Mouse (Mus musculus) neural tube, embryonic 11.5 days (tissue): Measurements from ENCODE around the gene Drp2. TPM values are rescaled to one million over a fixed set of nuclear protein-coding genes. Genes with fewer than 3 reads are reported as not detected.

Experiments
- ATAC-seq: fragments of 200-750 bp; cut with Nextera tagmentation; 2 replicates; pipeline ENCODE4 v1.8.0; 2017; ENCODE audit warnings: moderate number of reproducible peaks, mild to moderate bottlenecking, moderate TSS enrichment, moderate library complexity; ENCODE audit not compliant: insufficient read depth, low FRiP score, low TSS enrichment
- DNase-seq: peaks from one replicate; pipeline ENCODE4 v3.0.0-alpha.2; 2015; ENCODE audit warnings: low spot score
- H3K27ac ChIP-seq: fragments of 300-500 bp; sonication (generic); 2 replicates; pipeline ENCODE4 v1.5.1; 2014; ENCODE audit warnings: low read depth, mild to moderate bottlenecking, low read length
- H3K27me3 ChIP-seq: fragments of 300-500 bp; sonication (generic); 2 replicates; pipeline ENCODE4 v1.6.1; 2014; ENCODE audit warnings: mild to moderate bottlenecking, low read length, mixed read lengths; ENCODE audit not compliant: control insufficient read depth, insufficient read depth
- H3K36me3 ChIP-seq: fragments of 300-500 bp; sonication (generic); 2 replicates; pipeline ENCODE4 v1.6.1; 2014; ENCODE audit warnings: mild to moderate bottlenecking, low read length, moderate library complexity, mixed read lengths; ENCODE audit not compliant: control insufficient read depth, insufficient read depth
- H3K4me1 ChIP-seq: fragments of 300-500 bp; sonication (generic); 2 replicates; pipeline ENCODE4 v1.6.1; 2014; ENCODE audit warnings: low read length, mixed read lengths; ENCODE audit not compliant: control insufficient read depth, insufficient read depth
- H3K4me2 ChIP-seq: fragments of 300-500 bp; sonication (generic); 2 replicates; pipeline ENCODE4 v1.6.1; 2014; ENCODE audit warnings: low read depth, mild to moderate bottlenecking, moderate library complexity
- H3K4me3 ChIP-seq: fragments of 300-500 bp; sonication (generic); 2 replicates; pipeline ENCODE4 v1.5.1; 2014; ENCODE audit warnings: low read depth, low read length
- H3K9ac ChIP-seq: fragments of 300-500 bp; sonication (generic); 2 replicates; pipeline ENCODE4 v1.6.1; 2014; ENCODE audit warnings: mild to moderate bottlenecking, low read length
- H3K9me3 ChIP-seq: fragments of 300-500 bp; sonication (generic); 2 replicates; pipeline ENCODE4 v1.6.1; 2016; ENCODE audit warnings: low read length; ENCODE audit not compliant: control insufficient read depth
- WGBS: fragments of 180-500 bp; shearing (Covaris S2); extraction: QIAGEN DNeasy Blood & Tissue Kit; methylation state at CpG from one replicate; pipeline ENCODE4 v1.1.7; 2014; 5-methylcytosine and 5-hydroxymethylcytosine counted together
- polyA plus RNA-seq: library from polyadenylated mRNA; unstranded; fragments of >200 nt; fragmentation: Nextera tagmentation; extraction: Ambion mirVana; gene quantifications from 2 replicates; pipeline ENCODE4 v1.2.1, GENCODE M21; 2014

The Drp2 gene
- polyA plus RNA-seq, 1 experiment from 2014 or later, result 7.3 TPM

- DNase-seq, result peak; percentile 28
- ATAC-seq, result peak; percentile 76
- 24% methylated on average over 12 of the region's 14 CpGs for WGBS
- Histone ChIP-seq H3K36me3 (no peaks in the 10 kb centered on the region), H3K9ac (peak overlapping the region; percentile 43), H3K4me3 (peak overlapping the region; percentile 28), H3K4me1 (no peaks in the 10 kb centered on the region), H3K27ac (no peak overlapping the region), H3K9me3 (no peaks in the 10 kb centered on the region), H3K4me2 (peak overlapping the region; percentile 43), H3K27me3 (no peaks in the 10 kb centered on the region)
Observed at GRCm38 (mm10) chrX:134404584-134404955, 219 bp downstream of the Drp2 start.

GRCm38 (mm10) chrX:134409354-134409900, 5.1 kb downstream of the Drp2 start:
- no peak for ATAC-seq
- Histone ChIP-seq H3K4me2 (no peak overlapping the region), H3K27ac (no peak overlapping the region), H3K9ac (no peak overlapping the region), H3K9me3 (no peaks in the 10 kb centered on the region), H3K4me3 (no peak overlapping the region), H3K4me1 (no peaks in the 10 kb centered on the region), H3K36me3 (no peaks in the 10 kb centered on the region), H3K27me3 (no peaks in the 10 kb centered on the region)
- WGBS, result 83% methylated on average over 6 of the region's 6 CpGs
- no peak for DNase-seq

DNA sequence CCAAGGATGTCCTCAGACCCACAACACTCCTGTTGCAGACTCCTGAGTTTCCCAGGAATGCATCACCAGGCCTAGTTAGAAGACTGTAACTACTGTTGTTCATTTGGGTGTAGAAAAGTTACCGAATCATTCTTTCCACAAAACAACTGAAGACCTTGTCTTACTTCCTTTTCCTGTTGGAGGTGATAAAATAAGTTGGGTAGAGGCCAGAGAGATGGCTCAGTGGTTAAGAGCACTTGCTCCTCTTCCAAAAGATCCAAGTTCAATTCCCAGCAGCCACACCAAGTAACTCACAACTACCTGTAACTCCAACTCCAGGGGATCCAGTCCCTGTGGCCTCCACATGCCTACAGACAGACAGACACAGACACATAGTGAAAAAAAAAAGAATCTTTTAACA, 7.7 kb downstream of the Drp2 start:
- Histone ChIP-seq H3K9me3 (no peaks in the 10 kb centered on the region), H3K4me1 (no peaks in the 10 kb centered on the region), H3K27me3 (no peaks in the 10 kb centered on the region), H3K9ac (no peak overlapping the region), H3K4me3 (no peak overlapping the region), H3K4me2 (no peak overlapping the region), H3K27ac (no peak overlapping the region), H3K36me3 (no peaks in the 10 kb centered on the region)
- ATAC-seq, result no peak
- 90% methylated on average over 1 of the region's 1 CpGs for whole genome bisulfite sequencing
- DNase-seq, result no peak

- no peaks in the 10 kb centered on the region for H3K36me3 ChIP-seq
- no peak overlapping the region for H3K4me2 ChIP-seq
- no peaks in the 10 kb centered on the region for H3K27me3 ChIP-seq
- DNase-seq (no peak), ATAC-seq (no peak)
- no peak overlapping the region for H3K27ac ChIP-seq
- H3K4me3 ChIP-seq, result no peak overlapping the region
- H3K9ac ChIP-seq, result no peak overlapping the region
- no peaks in the 10 kb centered on the region for H3K4me1 ChIP-seq
- WGBS, result 82% methylated on average over 5 of the region's 5 CpGs
- H3K9me3 ChIP-seq, result no peaks in the 10 kb centered on the region
Observed at GRCm38 (mm10) chrX:134420097-134420496, 15.7 kb downstream of the Drp2 start.

GRCm38 (mm10) chrX:134424263-134424662, 19.9 kb downstream of the Drp2 start:
- H3K9me3 ChIP-seq, result no peaks in the 10 kb centered on the region
- no peak overlapping the region for H3K4me3 ChIP-seq
- no peak overlapping the region for H3K27ac ChIP-seq
- ATAC-seq, result no peak
- no peaks in the 10 kb centered on the region for H3K27me3 ChIP-seq
- H3K4me1 ChIP-seq, result no peaks in the 10 kb centered on the region
- H3K9ac ChIP-seq, result no peak overlapping the region
- no peaks in the 10 kb centered on the region for H3K36me3 ChIP-seq
- DNase-seq, result no peak
- H3K4me2 ChIP-seq, result no peak overlapping the region
- 85% methylated on average over 5 of the region's 5 CpGs for WGBS

DNA sequence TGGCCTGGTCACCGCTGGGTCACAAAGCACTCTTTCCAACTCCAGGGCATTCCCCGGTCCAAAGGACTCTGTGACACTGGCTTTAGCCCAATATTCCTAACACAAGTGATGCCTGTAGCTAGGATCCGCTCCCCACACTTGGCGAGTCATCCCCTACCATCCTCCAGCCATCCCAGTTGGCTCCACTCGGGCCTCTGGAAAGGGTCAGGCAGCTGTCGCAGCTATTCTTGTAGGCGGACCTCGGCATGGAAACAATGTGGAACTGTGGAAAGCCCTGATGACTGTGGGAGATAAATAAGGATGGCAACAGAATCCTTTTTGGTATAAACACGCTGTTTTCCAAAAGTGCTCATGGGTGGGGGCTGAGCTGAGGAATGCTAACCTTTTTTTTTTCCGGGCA, 21.4 kb downstream of the Drp2 start:
- 80% methylated on average over 10 of the region's 10 CpGs for WGBS
- no peak for ATAC-seq

DNA sequence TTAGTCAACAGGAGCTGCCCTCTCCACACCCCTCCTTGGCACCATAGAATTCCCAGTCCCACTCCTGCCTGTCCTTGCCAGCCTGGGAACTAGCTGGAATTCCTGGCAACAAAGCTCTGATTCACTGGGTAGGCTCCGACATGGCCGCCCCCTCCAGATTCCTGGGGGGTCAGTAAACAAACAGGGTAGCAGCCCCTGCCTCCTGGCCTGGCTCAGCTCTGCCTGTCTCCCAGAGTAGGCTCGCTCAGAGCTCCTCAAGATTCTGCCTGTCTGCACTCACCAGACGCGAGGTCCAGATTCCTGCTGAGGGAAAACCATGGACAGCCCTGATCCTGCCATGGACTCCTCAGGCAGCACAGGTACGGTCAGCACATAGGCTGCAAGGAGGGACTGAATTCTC, 22.5 kb downstream of the Drp2 start:
- no peaks in the 10 kb centered on the region for H3K27me3 ChIP-seq
- no peak overlapping the region for H3K4me3 ChIP-seq
- no peaks in the 10 kb centered on the region for H3K36me3 ChIP-seq
- no peak overlapping the region for H3K9ac ChIP-seq
- H3K27ac ChIP-seq, result no peak overlapping the region
- DNase-seq (no peak), ATAC-seq (no peak)
- H3K4me1 ChIP-seq, result no peaks in the 10 kb centered on the region
- no peak overlapping the region for H3K4me2 ChIP-seq
- no peaks in the 10 kb centered on the region for H3K9me3 ChIP-seq
- WGBS, result 71% methylated on average over 6 of the region's 6 CpGs

More for the DNA sequence above, 21.4 kb downstream of the Drp2 start:
- Histone ChIP-seq H3K27me3 (no peaks in the 10 kb centered on the region), H3K27ac (no peak overlapping the region), H3K4me1 (no peaks in the 10 kb centered on the region), H3K9me3 (no peaks in the 10 kb centered on the region), H3K4me2 (no peak overlapping the region), H3K36me3 (no peaks in the 10 kb centered on the region), H3K4me3 (no peak overlapping the region), H3K9ac (no peak overlapping the region)
- no peak for DNase-seq

DNA sequence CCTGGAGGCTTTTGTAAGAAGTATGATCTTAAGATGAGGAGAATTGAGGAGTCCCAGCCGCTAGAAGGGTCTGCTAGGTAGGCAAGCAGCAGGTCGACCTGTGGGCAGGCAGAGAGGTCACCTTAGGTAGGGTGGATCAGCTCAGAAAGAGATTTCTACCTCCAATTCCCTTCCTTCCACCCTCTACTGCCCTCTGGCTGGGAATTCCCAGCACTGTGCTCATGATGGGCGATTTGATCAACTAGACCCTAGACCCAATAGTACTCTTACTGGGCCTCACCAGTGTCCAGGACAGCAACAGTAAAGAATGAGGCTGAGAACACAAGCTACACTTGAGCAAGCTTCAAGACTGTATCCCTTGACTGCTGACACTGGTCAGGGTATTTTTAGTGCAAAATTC, 23.0 kb downstream of the Drp2 start:
- Histone ChIP-seq H3K4me2 (no peak overlapping the region), H3K9me3 (no peaks in the 10 kb centered on the region), H3K27me3 (no peaks in the 10 kb centered on the region), H3K9ac (no peak overlapping the region), H3K36me3 (no peaks in the 10 kb centered on the region), H3K4me1 (no peaks in the 10 kb centered on the region), H3K27ac (no peak overlapping the region), H3K4me3 (no peak overlapping the region)
- DNase-seq (no peak), ATAC-seq (no peak)
- WGBS, result 67% methylated on average over 3 of the region's 3 CpGs

DNA sequence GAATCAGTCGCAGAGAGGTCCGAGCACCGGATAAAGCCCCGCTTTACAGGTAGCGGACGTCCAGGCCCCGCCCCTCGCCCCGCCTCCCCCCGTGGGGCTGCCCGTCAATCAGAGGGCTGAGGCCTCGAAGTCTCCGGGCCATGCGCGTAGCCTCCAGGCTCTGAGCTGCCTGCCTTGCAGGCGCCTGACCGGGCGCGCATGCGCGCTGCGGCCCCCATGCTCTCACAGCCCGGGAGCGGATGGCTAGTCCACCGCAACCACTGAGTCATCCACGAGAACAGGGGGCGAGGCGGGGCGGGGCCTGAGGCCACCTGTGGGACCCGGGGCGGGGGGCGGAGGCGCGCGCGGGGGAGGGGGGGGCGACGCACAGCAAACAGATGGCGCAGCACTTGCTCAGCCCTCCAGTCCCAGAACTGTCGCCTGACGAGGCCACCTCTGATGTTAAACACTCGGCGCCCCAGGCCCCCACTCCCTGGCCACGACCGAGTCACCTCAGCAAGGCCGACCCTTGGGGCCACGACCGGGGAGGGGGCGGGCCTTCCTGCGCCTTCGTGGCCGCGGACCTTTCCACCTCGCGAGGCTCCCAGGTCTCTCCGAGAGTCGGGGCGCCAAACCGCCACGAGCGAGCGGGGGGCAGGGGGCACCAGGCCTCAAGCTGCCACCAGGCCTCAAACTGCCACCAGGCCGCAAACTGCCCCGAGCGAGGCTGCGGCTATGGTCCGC, 70.8 kb downstream of the Drp2 start:
- no peak overlapping the region for H3K4me2 ChIP-seq
- peak; percentile 16 for DNase-seq
- no peak for ATAC-seq

More for the DNA sequence above, 70.8 kb downstream of the Drp2 start:
- Histone ChIP-seq H3K4me1 (no peaks in the 10 kb centered on the region), H3K9me3 (peaks cover 2% of the 10 kb centered on the region; the same call in 1 of the 2 replicates), H3K9ac (no peak overlapping the region), H3K27ac (no peak overlapping the region), H3K27me3 (no peaks in the 10 kb centered on the region), H3K36me3 (no peaks in the 10 kb centered on the region), H3K4me3 (no peak overlapping the region)
- WGBS, result 63% methylated on average over 32 of the region's 67 CpGs
